Mouse (Mus musculus) heart, embryonic 12.5 days (tissue): ENCODE measurements around the gene Vpreb3. TPM values are rescaled to one million over a fixed set of nuclear protein-coding genes. Genes with fewer than 3 reads are reported as not detected.
A peak's percentile ranks its signal among the peaks of the same experiment; 100 is the strongest.

ENCODE experiments used
- ATAC-seq: fragments of 200-750 bp; cut with Nextera tagmentation; 2 replicates; pipeline ENCODE4 v1.8.0; 2017; ENCODE audit warnings: moderate TSS enrichment, moderate library complexity; ENCODE audit not compliant: insufficient number of reproducible peaks, low FRiP score
- H3K27ac ChIP-seq: fragments of 300-500 bp; sonication (generic); 2 replicates; pipeline ENCODE4 v1.5.1; 2016; ENCODE audit warnings: mild to moderate bottlenecking, moderate library complexity; ENCODE audit not compliant: poor library complexity, severe bottlenecking
- H3K27me3 ChIP-seq: fragments of 300-500 bp; sonication (generic); replicated peaks from 2 replicates; pipeline ENCODE4 v1.6.1; 2016; ENCODE audit warnings: mild to moderate bottlenecking, moderate library complexity
- H3K36me3 ChIP-seq: fragments of 300-500 bp; sonication (generic); 2 replicates; pipeline ENCODE4 v1.6.1; 2016; ENCODE audit warnings: mild to moderate bottlenecking, moderate library complexity
- H3K4me1 ChIP-seq: fragments of 300-500 bp; sonication (generic); replicated peaks from 2 replicates; pipeline ENCODE4 v1.6.1; 2016; ENCODE audit warnings: mild to moderate bottlenecking
- H3K4me2 ChIP-seq: fragments of 300-500 bp; sonication (generic); 2 replicates; pipeline ENCODE4 v1.6.1; 2016; ENCODE audit warnings: mild to moderate bottlenecking, moderate library complexity
- H3K4me3 ChIP-seq: fragments of 300-500 bp; sonication (generic); 2 replicates; pipeline ENCODE4 v1.5.1; 2016; ENCODE audit warnings: mild to moderate bottlenecking
- H3K9ac ChIP-seq: fragments of 300-500 bp; sonication (generic); 2 replicates; pipeline ENCODE4 v1.6.1; 2016; ENCODE audit warnings: mild to moderate bottlenecking, moderate library complexity
- H3K9me3 ChIP-seq: fragments of 300-500 bp; sonication (generic); replicated peaks from 2 replicates; pipeline ENCODE4 v1.6.1; 2016; ENCODE audit warnings: mild to moderate bottlenecking, moderate library complexity
- WGBS: fragments of 180-500 bp; shearing (Covaris S2); methylation state at CpG from one replicate; pipeline ENCODE4 v1.1.7; 2016; 5-methylcytosine and 5-hydroxymethylcytosine counted together
- polyA plus RNA-seq: library from polyadenylated mRNA; unstranded; fragments of >200 nt; fragmentation: Nextera tagmentation; extraction: Ambion mirVana; gene quantifications from 2 replicates; pipeline ENCODE4 v1.2.1, GENCODE M21; 2016

Vpreb3 gene
- polyA plus RNA-seq, 1 experiment from 2014 or later = 0.24 TPM

DNA sequence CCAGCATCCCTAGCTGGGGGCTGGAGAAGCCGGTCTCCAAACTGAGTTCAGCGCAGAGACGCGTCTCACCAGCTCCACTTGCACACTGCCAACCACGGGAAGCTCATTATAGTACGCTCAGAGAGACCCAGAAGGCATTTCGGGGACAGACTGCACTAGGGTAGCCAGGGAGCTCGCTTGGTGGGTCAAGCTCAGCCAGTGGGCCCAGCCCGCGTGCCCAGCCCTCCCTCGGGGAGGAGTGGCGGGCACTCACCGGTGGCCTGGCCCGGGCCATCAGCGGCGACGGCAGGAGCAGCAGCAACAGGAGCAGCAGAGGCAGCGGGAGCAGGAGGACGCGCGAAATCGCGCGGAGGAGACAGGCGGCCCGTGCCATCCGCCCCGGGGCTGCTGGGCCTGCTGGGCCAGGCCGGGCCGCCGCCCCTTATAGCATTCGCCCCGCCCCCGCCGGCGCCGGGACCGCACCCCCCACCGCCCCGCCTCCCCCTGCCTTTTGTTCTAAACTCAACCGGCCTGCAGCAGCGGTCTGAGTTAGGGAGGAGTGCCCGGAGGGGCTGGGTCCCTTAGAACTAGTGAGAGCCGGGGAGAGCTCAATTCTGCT, 10.7 kb upstream of the Vpreb3 start:
- under 1% methylated on average over 43 of the region's 44 CpGs for WGBS
- peak overlapping the region; percentile 5; the same call in 1 of the 2 replicates for H3K27ac ChIP-seq

GRCm38 (mm10) chr10:75932891-75933290, 10.0 kb upstream of the Vpreb3 start, which contains the start of gene Chchd10:
Chchd10 (plus strand) TSS chr10:75933130.
- H3K4me2 ChIP-seq = peak within 1 kb of the TSS; percentile 96
- H3K9me3 ChIP-seq = no peaks in the 10 kb centered on the region
- H3K4me1 ChIP-seq = peaks cover 54% of the 10 kb centered on the region
- WGBS = 34% methylated on average over 6 of the region's 6 CpGs
- H3K27me3 ChIP-seq = peaks cover 44% of the 10 kb centered on the region
- H3K27ac ChIP-seq = peak within 1 kb of the TSS; percentile 5; the same call in 1 of the 2 replicates
- peak within 1 kb of the TSS; percentile 63 for H3K4me3 ChIP-seq
- peak within 1 kb of the TSS; percentile 90 for H3K9ac ChIP-seq
- no peak for ATAC-seq
- peaks cover 4% of the 10 kb centered on the region; the same call in 1 of the 2 replicates for H3K36me3 ChIP-seq

More for the DNA sequence above, 10.7 kb upstream of the Vpreb3 start:
- peaks cover 44% of the 10 kb centered on the region for H3K27me3 ChIP-seq
- H3K36me3 ChIP-seq = peaks cover 7% of the 10 kb centered on the region; the same call in 1 of the 2 replicates
- H3K4me1 ChIP-seq = peaks cover 47% of the 10 kb centered on the region
- peak; percentile 78 for ATAC-seq
- H3K4me3 ChIP-seq = peak overlapping the region; percentile 63
- H3K9me3 ChIP-seq = no peaks in the 10 kb centered on the region
- peak overlapping the region; percentile 90 for H3K9ac ChIP-seq
- H3K4me2 ChIP-seq = peak overlapping the region; percentile 96

- no peak overlapping the region for H3K4me3 ChIP-seq
- 52% methylated on average over 1 of the region's 1 CpGs for WGBS
- peaks cover 62% of the 10 kb centered on the region for H3K4me1 ChIP-seq
- peaks cover 36% of the 10 kb centered on the region for H3K27me3 ChIP-seq
- no peak for ATAC-seq
- no peak overlapping the region for H3K9ac ChIP-seq
- H3K9me3 ChIP-seq = no peaks in the 10 kb centered on the region
- H3K36me3 ChIP-seq = no peaks in the 10 kb centered on the region
- no peak overlapping the region for H3K27ac ChIP-seq
- peak overlapping the region; percentile 71; the same call in 1 of the 2 replicates for H3K4me2 ChIP-seq
Observed at GRCm38 (mm10) chr10:75934991-75935390, 7.9 kb upstream of the Vpreb3 start.

GRCm38 (mm10) chr10:75935680-75936541, 6.9 kb upstream of the Vpreb3 start, which contains the start of gene Mmp11:
Mmp11 (minus strand) TSS chr10:75936496.
- 1% methylated on average over 51 of the region's 51 CpGs for WGBS
- peaks cover 29% of the 10 kb centered on the region for H3K27me3 ChIP-seq
- peak; percentile 84 for ATAC-seq
- H3K4me1 ChIP-seq = peaks cover 62% of the 10 kb centered on the region
- H3K4me2 ChIP-seq = peak within 1 kb of the TSS; percentile 71
- no peaks in the 10 kb centered on the region for H3K36me3 ChIP-seq
- peak within 1 kb of the TSS; percentile 80 for H3K9ac ChIP-seq
- H3K4me3 ChIP-seq = peak within 1 kb of the TSS; percentile 68
- no peaks in the 10 kb centered on the region for H3K9me3 ChIP-seq
- H3K27ac ChIP-seq = peak within 1 kb of the TSS; percentile 80

- Histone ChIP-seq H3K27ac (no peak overlapping the region; the same call in 1 of the 2 replicates), H3K4me2 (peak overlapping the region; percentile 71), H3K27me3 (peaks cover 19% of the 10 kb centered on the region), H3K9me3 (no peaks in the 10 kb centered on the region), H3K4me1 (peaks cover 51% of the 10 kb centered on the region), H3K36me3 (no peaks in the 10 kb centered on the region), H3K4me3 (peak overlapping the region; percentile 68), H3K9ac (peak overlapping the region; percentile 80)
- no peak for ATAC-seq
- 31% methylated on average over 18 of the region's 18 CpGs for WGBS
Observed at GRCm38 (mm10) chr10:75936909-75937667, 5.8 kb upstream of the Vpreb3 start.

- no peaks in the 10 kb centered on the region for H3K36me3 ChIP-seq
- H3K27me3 ChIP-seq = peaks cover 19% of the 10 kb centered on the region
- 47% methylated on average over 10 of the region's 10 CpGs for WGBS
- no peak for ATAC-seq
- H3K4me1 ChIP-seq = peaks cover 42% of the 10 kb centered on the region
- peak overlapping the region; percentile 68 for H3K4me3 ChIP-seq
- H3K27ac ChIP-seq = 0 out of 2 replicates have a peak overlapping the region, but pooled peaks have one; percentile 18
- H3K9me3 ChIP-seq = no peaks in the 10 kb centered on the region
- H3K4me2 ChIP-seq = peak overlapping the region; percentile 71
- peak overlapping the region; percentile 80 for H3K9ac ChIP-seq
Observed at GRCm38 (mm10) chr10:75937851-75938643, 4.8 kb upstream of the Vpreb3 start.

GRCm38 (mm10) chr10:75939481-75940234, 3.2 kb upstream of the Vpreb3 start:
- Histone ChIP-seq H3K4me3 (no peak overlapping the region), H3K4me2 (peak overlapping the region; percentile 27)
- peak; percentile 66 for ATAC-seq

DNA sequence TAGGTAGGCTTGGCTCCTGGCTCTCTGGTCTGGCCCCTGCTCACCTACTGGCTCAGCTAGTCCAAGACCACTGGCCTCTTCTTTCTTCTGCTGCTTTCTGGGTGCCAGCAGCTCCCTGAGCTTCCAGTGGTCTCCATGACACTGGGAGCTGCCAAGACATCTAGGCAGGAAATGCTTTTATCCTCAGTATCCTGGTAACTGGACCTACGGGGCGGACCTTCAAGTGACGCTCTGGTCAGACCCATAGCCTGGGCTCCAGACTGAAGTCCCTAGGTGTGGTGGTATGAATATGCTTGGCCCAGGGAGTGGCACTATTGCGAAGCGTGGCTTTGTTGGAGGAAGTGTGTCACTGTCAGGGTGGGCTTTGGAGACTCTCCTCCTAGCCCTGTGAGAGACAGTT, 2.3 kb upstream of the Vpreb3 start, which contains the start of gene Gm867:
Gm867 (minus strand) TSS at position 153 of the 400 bp plus-strand sequence.
- no peak within 1 kb of the TSS for H3K4me3 ChIP-seq
- H3K4me2 ChIP-seq = peak within 1 kb of the TSS; percentile 27
- 0 out of 2 replicates have a peak within 1 kb of the TSS, but pooled peaks have one; percentile 23 for H3K9ac ChIP-seq
- ATAC-seq = no peak
- 68% methylated on average over 5 of the region's 5 CpGs for WGBS
- no peaks in the 10 kb centered on the region for H3K36me3 ChIP-seq
- peaks cover 38% of the 10 kb centered on the region for H3K4me1 ChIP-seq
- peak within 1 kb of the TSS; percentile 36 for H3K27ac ChIP-seq
- H3K27me3 ChIP-seq = peaks cover 13% of the 10 kb centered on the region
- no peaks in the 10 kb centered on the region for H3K9me3 ChIP-seq

More at GRCm38 (mm10) chr10:75939481-75940234, 3.2 kb upstream of the Vpreb3 start:
- H3K27me3 ChIP-seq = peaks cover 18% of the 10 kb centered on the region
- 0 out of 2 replicates have a peak overlapping the region, but pooled peaks have one; percentile 23 for H3K9ac ChIP-seq
- peaks cover 42% of the 10 kb centered on the region for H3K4me1 ChIP-seq
- 45% methylated on average over 9 of the region's 9 CpGs for WGBS
- no peaks in the 10 kb centered on the region for H3K9me3 ChIP-seq
- peak overlapping the region; percentile 36 for H3K27ac ChIP-seq
- H3K36me3 ChIP-seq = no peaks in the 10 kb centered on the region

- no peak for ATAC-seq
- no peaks in the 10 kb centered on the region for H3K9me3 ChIP-seq
- no peak overlapping the region for H3K4me3 ChIP-seq
- H3K9ac ChIP-seq = no peak overlapping the region
- H3K4me2 ChIP-seq = no peak overlapping the region
- no peaks in the 10 kb centered on the region for H3K36me3 ChIP-seq
- 72% methylated on average over 9 of the region's 9 CpGs for whole genome bisulfite sequencing
- no peak overlapping the region for H3K27ac ChIP-seq
- H3K27me3 ChIP-seq = peaks cover 7% of the 10 kb centered on the region
- peaks cover 37% of the 10 kb centered on the region for H3K4me1 ChIP-seq
Observed at GRCm38 (mm10) chr10:75941042-75941824, 1.6 kb upstream of the Vpreb3 start.
